Mouse (Mus musculus) myocyte (in vitro differentiated cells): ENCODE data around the gene Bach2.

ENCODE experiments used
- CEBPB ChIP-seq: IDR thresholded peaks from 2 replicates; pipeline ENCODE4 v1.6.1; 2011; ENCODE audit warnings: mild to moderate bottlenecking, moderate library complexity; ENCODE audit not compliant: poor library complexity, insufficient read depth, severe bottlenecking
- MAX ChIP-seq: IDR thresholded peaks from one replicate; pipeline ENCODE4 v1.6.1; 2011; ENCODE audit warnings: low read depth, mild to moderate bottlenecking, control low read depth
- POLR2A ChIP-seq: IDR thresholded peaks from one replicate; pipeline ENCODE4 v1.6.1; 2011; ENCODE audit warnings: low read depth, mild to moderate bottlenecking, control low read depth, moderate library complexity; ENCODE audit not compliant: insufficient read length
- POLR2AphosphoS2 ChIP-seq: IDR thresholded peaks from one replicate; pipeline ENCODE4 v1.6.1; 2011; ENCODE audit warnings: low read depth, control low read depth; ENCODE audit not compliant: insufficient read length
- SRF ChIP-seq: IDR thresholded peaks from one replicate; pipeline ENCODE4 v1.6.1; 2011; ENCODE audit warnings: low read depth; ENCODE audit not compliant: control insufficient read depth, insufficient read length
- TCF12 ChIP-seq: IDR thresholded peaks from one replicate; pipeline ENCODE4 v1.6.1; 2011; ENCODE audit warnings: mild to moderate bottlenecking, control low read depth; ENCODE audit not compliant: poor library complexity, insufficient read depth, severe bottlenecking
- TCF3 ChIP-seq: IDR thresholded peaks from one replicate; pipeline ENCODE4 v1.6.1; 2011; ENCODE audit warnings: low read depth, control low read depth; ENCODE audit not compliant: insufficient read length
- USF1 ChIP-seq: IDR thresholded peaks from one replicate; pipeline ENCODE4 v1.6.1; 2011; ENCODE audit warnings: low read depth, mild to moderate bottlenecking, control low read depth, moderate library complexity

DNA sequence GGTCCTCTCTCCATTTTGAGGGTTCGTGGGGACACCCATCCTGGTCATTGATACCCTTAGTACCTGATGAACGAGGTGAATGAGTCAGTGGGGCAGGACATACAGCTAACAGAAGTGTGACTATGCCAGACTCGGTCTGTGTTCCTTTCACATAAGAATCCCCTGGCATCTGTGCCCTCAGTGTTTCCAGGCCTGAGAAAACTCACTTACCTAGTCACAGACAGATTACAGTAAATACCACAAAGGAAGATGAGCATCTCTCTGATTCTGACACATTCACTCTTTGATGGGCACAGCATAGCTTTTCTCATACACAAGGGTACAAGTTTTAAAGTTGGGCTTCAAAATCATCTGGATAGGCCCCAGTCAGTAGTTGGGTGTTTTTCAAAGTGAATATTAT, 154.6 kb downstream of the Bach2 start:
- no peak for TF ChIP-seq POLR2AphosphoS2
- no peak for TF ChIP-seq POLR2A
- no peak for TF ChIP-seq CEBPB
- no peak for TF ChIP-seq USF1
- no peak for TF ChIP-seq TCF12
- TF ChIP-seq MAX, result no peak
- TF ChIP-seq SRF, result no peak
- no peak for TF ChIP-seq TCF3
